Mouse (Mus musculus): ENCODE data around the gene Gpr88. TPM values are rescaled to one million over a fixed set of nuclear protein-coding genes. Genes with fewer than 3 reads are reported as not detected.

Gpr88 gene
- 0.85 and 3.5 TPM in 2 replicates for polyA plus RNA-seq (2012; rRNA removed; ENCODE audit: low replicate concordance)

DNA sequence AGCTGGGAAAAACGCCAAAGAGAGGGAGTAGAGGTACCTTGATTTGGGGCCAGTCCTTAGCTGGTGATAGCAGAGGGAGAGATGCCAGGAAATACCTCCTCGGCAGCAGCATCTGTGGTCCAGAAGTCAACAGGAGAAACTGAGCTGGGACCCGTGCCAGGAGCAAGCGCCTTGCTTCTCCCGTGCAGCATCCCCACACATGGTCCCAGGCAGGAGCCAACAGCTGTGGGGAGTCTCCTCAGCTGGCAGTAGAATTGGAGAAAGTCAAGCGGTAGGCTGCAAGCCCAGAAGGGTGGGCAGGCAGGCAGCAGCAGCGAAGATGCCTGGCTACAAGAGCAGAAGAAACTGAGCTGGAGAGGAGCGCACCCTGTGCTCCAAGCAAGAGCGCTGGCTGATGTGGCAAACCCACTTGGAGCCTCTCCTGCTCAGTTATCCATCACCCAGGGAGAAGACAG, at the start of gene Gpr88:
Gene Gpr88 (minus strand): TSS at position 427 of the 455 bp plus-strand sequence.

Other genes starting within 250 kb of the Gpr88 start
- gene Slc30a7, start 246.1 kb downstream of the Gpr88 start, polyA plus RNA-seq (2012; rRNA removed; ENCODE audit: low replicate concordance) = 9.5 and 21.8 TPM in 2 replicates
- 12.1 and 16.3 TPM in 2 replicates for gene Extl2, start 246.0 kb downstream of the Gpr88 start, polyA plus RNA-seq (2012; rRNA removed; ENCODE audit: low replicate concordance)
- gene Vcam1, start 123.8 kb downstream of the Gpr88 start, polyA plus RNA-seq (2012; rRNA removed; ENCODE audit: low replicate concordance) = 3.5 and 7.9 TPM in 2 replicates
- gene Cdc14a, start 170.5 kb upstream of the Gpr88 start, polyA plus RNA-seq (2012; rRNA removed; ENCODE audit: low replicate concordance) = 4.5 and 8.8 TPM in 2 replicates